Comparison of ENCODE assay signal across 8 mouse cellular contexts in the genomic region with DNA sequence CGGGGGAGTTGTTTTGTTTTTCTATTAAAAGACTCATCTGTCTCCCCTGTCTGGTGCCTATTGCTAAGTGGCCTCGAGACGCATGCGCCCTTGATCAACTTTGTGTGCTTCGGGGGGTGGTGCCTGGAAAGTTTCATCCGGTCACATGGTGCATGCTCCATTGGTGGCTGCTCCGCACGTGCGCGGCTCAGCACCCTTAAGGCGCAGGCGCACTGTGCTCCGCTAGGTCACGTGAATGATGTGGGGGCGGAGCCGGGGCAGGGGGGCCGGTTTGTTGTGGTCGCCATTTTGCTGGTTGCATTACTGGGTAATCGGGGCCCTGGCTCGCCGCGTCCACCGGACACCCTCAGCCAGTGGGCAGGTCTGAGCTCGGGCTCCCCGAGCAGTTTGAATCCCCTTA. TPM values are rescaled to one million over a fixed set of nuclear protein-coding genes. Genes with fewer than 3 reads are reported as not detected.
DNase-seq lines count a peak whose midpoint lies in the region; ATAC-seq and TF ChIP-seq lines count a peak whose summit lies in the region.

Gene Dyrk1b (plus strand): TSS at position 242 of the 400 bp plus-strand sequence.

- peak within 1 kb of the TSS; percentile 97 for H3K27ac ChIP-seq in hindbrain, embryonic 12.5 days
- H3K27ac ChIP-seq in lung, postnatal 0 days (ENCODE audit: low read length) = peak within 1 kb of the TSS; percentile 88

- H3K9ac ChIP-seq in hindbrain, embryonic 12.5 days = peak within 1 kb of the TSS; percentile 93
- H3K9ac ChIP-seq in lung, postnatal 0 days (replicated peaks; ENCODE audit: low read depth) = peak within 1 kb of the TSS; percentile 84

- peak; percentile 99 for DNase-seq in T-cell, adult 2 months (ENCODE audit: low spot score)
- DNase-seq in cerebellum, postnatal 25 days = peak; percentile 97 to 98
- peak; percentile 98 for DNase-seq in frontal cortex, postnatal 14 days (ENCODE audit: low spot score in 2 of 2)
- DNase-seq in layer of hippocampus, postnatal 10 days (ENCODE audit: low spot score in 2 of 2) = peak; percentile 98
- DNase-seq in lung, postnatal 0 days (ENCODE audit: low spot score) = peak; percentile 100
- DNase-seq in ovary, postnatal 10 days (ENCODE audit: low spot score) = peak; percentile 94
- peak; percentile 99 for DNase-seq in thymus, postnatal 0 days (ENCODE audit: low spot score)

- H3K4me1 ChIP-seq in hindbrain, embryonic 12.5 days = peaks cover 13% of the 10 kb centered on the region
- H3K4me1 ChIP-seq in lung, postnatal 0 days (ENCODE audit: insufficient read depth, low read depth, low read length) = no peaks in the 10 kb centered on the region

- WGBS in hindbrain, embryonic 12.5 days = under 1% methylated on average over 25 of the region's 25 CpGs
- WGBS in lung, postnatal 0 days = under 1% methylated on average over 25 of the region's 25 CpGs

- TF ChIP-seq EP300 in lung, postnatal 0 days (IDR thresholded peaks at IDR 0.05) = no peak

- no peak for TF ChIP-seq CTCF in lung, postnatal 0 days (IDR thresholded peaks at IDR 0.05)

- peak within 1 kb of the TSS; percentile 97 for H3K4me3 ChIP-seq in hindbrain, embryonic 12.5 days
- peak within 1 kb of the TSS; percentile 100 for H3K4me3 ChIP-seq in lung, postnatal 0 days (ENCODE audit: low read depth, low read length)

- H3K27me3 ChIP-seq in hindbrain, embryonic 12.5 days = no peaks in the 10 kb centered on the region
- no peaks in the 10 kb centered on the region for H3K27me3 ChIP-seq in lung, postnatal 0 days (replicated peaks; ENCODE audit: insufficient read depth, low read length)

- peaks cover 64% of the 10 kb centered on the region for H3K36me3 ChIP-seq in hindbrain, embryonic 12.5 days
- peaks cover 30% of the 10 kb centered on the region for H3K36me3 ChIP-seq in lung, postnatal 0 days (ENCODE audit: insufficient read depth, low read length)

- peak; percentile 90 for ATAC-seq in hindbrain, embryonic 12.5 days (ENCODE audit: low FRiP score)
- ATAC-seq in lung, postnatal 0 days = peak; percentile 92

- peak within 1 kb of the TSS; percentile 85 for H3K4me2 ChIP-seq in hindbrain, embryonic 12.5 days (replicated peaks)
- H3K4me2 ChIP-seq in lung, postnatal 0 days (replicated peaks; ENCODE audit: low read depth, low read length) = peak within 1 kb of the TSS; percentile 99

- no peaks in the 10 kb centered on the region for H3K9me3 ChIP-seq in hindbrain, embryonic 12.5 days (replicated peaks)
- no peaks in the 10 kb centered on the region for H3K9me3 ChIP-seq in lung, postnatal 0 days (ENCODE audit: low read length)

RNA-seq across cellular contexts. Expression of gene Dyrk1b, which starts in this region (rescaled TPM):
- 21.5 and 21.7 TPM in 2 replicates for polyA plus RNA-seq in hindbrain, embryonic 12.5 days (2016; fragmentation: Nextera tagmentation; extraction: Ambion mirVana)
- 10 to 100 TPM; 31.6 to 35.6 TPM for total RNA-seq in layer of hippocampus, postnatal 10 days (2021)
- polyA plus RNA-seq in lung, postnatal 0 days (2015; fragmentation: Nextera tagmentation; extraction: Ambion mirVana) = 11.6 and 12.2 TPM in 2 replicates
- polyA plus RNA-seq in thymus, postnatal 0 days (2015; fragmentation: Nextera tagmentation; extraction: Ambion mirVana) = 11.5 and 12.4 TPM in 2 replicates

Comparison
In these comparisons a context has a peak if more than half of its experiments do, and no peak if none do; other contexts are left out.
1. Peak in every context shown above with its lines: DNase-seq, ATAC-seq, H3K4me3 ChIP-seq and H3K27ac ChIP-seq.